Mouse (Mus musculus) megakaryocyte, embryonic 14.5 days (primary cell): ENCODE results near the gene Rab25.

Experiments used
- FLI1 ChIP-seq: IDR thresholded peaks from 2 replicates; pipeline ENCODE4 v1.6.1; 2012; ENCODE audit warnings: low read length, inconsistent platforms, mixed read lengths
- GATA1 ChIP-seq: IDR thresholded peaks from 3 replicates; pipeline ENCODE4 v1.6.1; 2012; ENCODE audit warnings: mixed read lengths, low read length, inconsistent platforms, borderline replicate concordance

DNA sequence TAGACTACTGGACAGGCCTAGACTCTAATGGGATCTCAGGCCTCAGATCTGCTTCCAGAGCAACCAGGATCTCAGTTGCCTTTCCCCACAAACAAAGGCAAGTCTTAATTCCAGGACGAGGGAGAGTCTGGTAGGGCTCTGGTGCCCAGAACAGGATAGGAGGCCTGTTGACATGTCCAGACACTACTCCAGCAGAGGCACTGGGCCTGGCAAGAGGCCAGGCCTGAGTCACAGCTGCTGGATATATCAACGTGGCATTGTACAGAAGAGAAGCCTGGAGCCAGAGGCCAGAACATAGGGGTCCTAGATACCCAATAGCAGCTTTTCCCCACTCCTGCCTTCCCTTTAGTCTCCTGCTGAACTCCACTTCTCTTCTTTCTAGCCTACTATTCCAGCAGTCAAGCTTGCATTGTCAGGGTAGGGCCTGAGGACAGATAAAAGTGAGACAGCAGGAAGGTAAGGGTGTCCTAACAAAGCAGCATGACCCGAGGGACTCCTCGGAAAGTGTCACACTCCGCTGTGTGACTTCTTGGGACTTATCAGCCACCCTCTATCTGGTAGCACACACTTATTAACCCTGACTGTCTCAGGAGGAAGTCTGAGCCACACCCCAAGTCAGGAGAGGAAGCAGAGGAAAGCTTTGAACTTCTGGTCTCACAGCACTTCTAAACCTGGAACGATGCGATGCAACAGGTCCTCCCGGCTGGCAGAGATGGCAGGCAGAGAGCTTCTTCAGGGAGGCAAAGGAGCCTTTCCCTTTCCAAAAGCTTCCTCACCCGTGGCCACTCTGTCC, 53.1 kb downstream of the Rab25 start:
- TF ChIP-seq FLI1 (no peak), GATA1 (no peak)
